Mouse (Mus musculus): ENCODE data around the gene Fkbp5. TPM values are rescaled to one million over a fixed set of nuclear protein-coding genes. Genes with fewer than 3 reads are reported as not detected.

Gene Fkbp5
- total RNA-seq, 2 experiments from 2014 or later, result 106 to 153 TPM

- H3K27ac ChIP-seq, result peak overlapping the region; percentile 80
- no peak overlapping the region for H3K4me3 ChIP-seq
- peak; percentile 44 for DNase-seq
- no peak for TF ChIP-seq CTCF (IDR thresholded peaks at IDR 0.05)
- intact Hi-C loops (cut with DNase I), result no loop called here
Measured at GRCm38 (mm10) chr17:28438342-28439115, 78.8 kb downstream of the Fkbp5 start.

- no peak for TF ChIP-seq CTCF (IDR thresholded peaks at IDR 0.05)
- no peak for DNase-seq
- Histone ChIP-seq H3K4me3 (no peak overlapping the region), H3K27ac (peak overlapping the region; percentile 80)
- intact Hi-C loops (cut with DNase I), result no loop called here
Measured at GRCm38 (mm10) chr17:28437938-28438337, 79.4 kb downstream of the Fkbp5 start.

GRCm38 (mm10) chr17:28434921-28435485 lies 82.3 kb downstream of the Fkbp5 start:
- no peak for TF ChIP-seq CTCF (IDR thresholded peaks at IDR 0.05)
- intact Hi-C loops (cut with DNase I), result no loop called here
- no peak overlapping the region for H3K27ac ChIP-seq
- no peak overlapping the region for H3K4me3 ChIP-seq
- DNase-seq, result no peak

- intact Hi-C loops (cut with DNase I), result no loop called here
- Histone ChIP-seq H3K27ac (no peak overlapping the region), H3K4me3 (no peak overlapping the region)
- no peak for TF ChIP-seq CTCF (IDR thresholded peaks at IDR 0.05)
- no peak for DNase-seq
Measured at GRCm38 (mm10) chr17:28433029-28433428, 84.3 kb downstream of the Fkbp5 start.

DNA sequence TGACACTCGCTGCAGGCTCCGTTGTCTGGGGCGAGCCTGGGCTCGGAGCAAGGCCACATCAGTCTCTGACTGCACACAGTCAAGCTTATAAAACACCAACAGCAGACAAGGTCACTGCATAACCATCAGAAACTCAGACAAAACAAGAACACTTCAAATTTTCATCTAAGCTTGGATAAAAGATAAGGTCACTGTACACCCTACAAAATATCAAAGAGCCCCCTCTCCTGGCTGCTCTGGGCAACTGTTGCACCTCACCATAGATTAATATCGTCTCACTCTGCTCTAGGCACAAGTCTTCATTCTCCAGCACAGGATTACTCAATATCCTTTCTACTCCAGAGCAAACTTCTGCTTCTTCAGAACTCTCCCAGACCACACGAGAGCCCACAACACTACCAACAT lies 85.4 kb downstream of the Fkbp5 start:
- no peak overlapping the region for H3K4me3 ChIP-seq
- DNase-seq, result no peak
- intact Hi-C loops (cut with DNase I), result no loop called here
- peak; percentile 48 for TF ChIP-seq CTCF (IDR thresholded peaks at IDR 0.05)
- H3K27ac ChIP-seq, result no peak overlapping the region

- TF ChIP-seq CTCF (IDR thresholded peaks at IDR 0.05), result no peak
- intact Hi-C loops (cut with DNase I), result no loop called here
- Histone ChIP-seq H3K27ac (0 out of 2 replicates have a peak overlapping the region, but pooled peaks have one; percentile 1), H3K4me3 (no peak overlapping the region)
- DNase-seq, result no peak
Measured at GRCm38 (mm10) chr17:28431038-28431437, 86.3 kb downstream of the Fkbp5 start.

GRCm38 (mm10) chr17:28428474-28429258 lies 88.7 kb downstream of the Fkbp5 start:
- Histone ChIP-seq H3K4me3 (peak overlapping the region; percentile 46), H3K27ac (peak overlapping the region; percentile 82)
- intact Hi-C loops (cut with DNase I), result no loop called here
- peak; percentile 89 for DNase-seq
- TF ChIP-seq CTCF (IDR thresholded peaks at IDR 0.05), result no peak

- intact Hi-C loops (cut with DNase I), result no loop called here
- no peak for TF ChIP-seq CTCF (IDR thresholded peaks at IDR 0.05)
- DNase-seq, result no peak
Measured at GRCm38 (mm10) chr17:28427666-28428065, 89.7 kb downstream of the Fkbp5 start.

GRCm38 (mm10) chr17:28424373-28424772 lies 93.0 kb downstream of the Fkbp5 start:
- H3K27ac ChIP-seq, result peak overlapping the region; percentile 94
- H3K4me3 ChIP-seq, result no peak overlapping the region
- DNase-seq, result peak; percentile 90
- no peak for TF ChIP-seq CTCF (IDR thresholded peaks at IDR 0.05)
- intact Hi-C loops (cut with DNase I), result loop anchor here (2.0 kb wide), 1 partner anchor 88 kb away; no protein-coding TSS in a partner anchor

More at GRCm38 (mm10) chr17:28427666-28428065, 89.7 kb downstream of the Fkbp5 start:
- H3K27ac ChIP-seq, result peak overlapping the region; percentile 82
- H3K4me3 ChIP-seq, result peak overlapping the region; percentile 46

DNA sequence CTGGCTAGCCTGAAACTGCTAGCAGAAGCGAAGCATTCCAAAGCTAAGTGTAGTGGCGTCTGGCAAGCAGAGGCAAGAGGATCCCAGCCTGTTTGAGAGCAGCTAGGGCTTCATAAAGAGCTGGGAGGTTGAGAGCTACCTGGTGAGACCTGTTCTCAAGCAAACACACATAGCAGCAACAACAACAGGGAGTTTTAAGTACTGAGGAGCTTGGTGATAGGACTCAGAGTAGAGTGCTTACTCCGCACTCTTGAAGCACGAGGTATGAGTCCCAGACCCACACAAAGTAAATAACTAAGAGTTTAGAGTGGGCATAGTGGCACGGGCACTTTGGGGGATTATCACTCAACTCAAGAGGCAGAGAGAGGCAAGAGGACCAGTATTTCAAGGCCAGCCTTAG lies 96.3 kb downstream of the Fkbp5 start:
- intact Hi-C loops (cut with DNase I), result no loop called here
- Histone ChIP-seq H3K27ac (peak overlapping the region; percentile 94), H3K4me3 (peak overlapping the region; percentile 61)
- no peak for DNase-seq
- TF ChIP-seq CTCF (IDR thresholded peaks at IDR 0.05), result no peak

- peak; percentile 71 for DNase-seq
- peak overlapping the region; percentile 61 for H3K4me3 ChIP-seq
- no peak for TF ChIP-seq CTCF (IDR thresholded peaks at IDR 0.05)
- H3K27ac ChIP-seq, result peak overlapping the region; percentile 94
- intact Hi-C loops (cut with DNase I), result loop anchor here (1.0 kb wide), 1 partner anchor 103 kb away; no protein-coding TSS in a partner anchor
Measured at GRCm38 (mm10) chr17:28420229-28421051, 96.9 kb downstream of the Fkbp5 start.

- intact Hi-C loops (cut with DNase I), result loop anchor here (1.0 kb wide), 1 partner anchor 104 kb away; no protein-coding TSS in a partner anchor
- Histone ChIP-seq H3K27ac (peak overlapping the region; percentile 94), H3K4me3 (peak overlapping the region; percentile 61; the same call in 1 of the 2 replicates)
- TF ChIP-seq CTCF (IDR thresholded peaks at IDR 0.05), result no peak
- peak; percentile 44 for DNase-seq
Measured at GRCm38 (mm10) chr17:28419636-28420035, 97.7 kb downstream of the Fkbp5 start.

Measured in gastrocnemius, adult 2 months (tissue).